Mouse (Mus musculus): ENCODE data around the gene Mycbpap.

Mycbpap gene

GRCm38 (mm10) chr11:94480382-94480781 is 41.2 kb downstream of the Mycbpap start:
- DNase-seq (ENCODE audit: low spot score): no peak

- DNase-seq (ENCODE audit: low spot score): no peak
Measured at GRCm38 (mm10) chr11:94477651-94478050, 43.9 kb downstream of the Mycbpap start.

GRCm38 (mm10) chr11:94475722-94476121 is 45.8 kb downstream of the Mycbpap start:
- no peak for DNase-seq (ENCODE audit: low spot score)

GRCm38 (mm10) chr11:94474544-94474910 is 47.0 kb downstream of the Mycbpap start:
- DNase-seq (ENCODE audit: low spot score): no peak

DNA sequence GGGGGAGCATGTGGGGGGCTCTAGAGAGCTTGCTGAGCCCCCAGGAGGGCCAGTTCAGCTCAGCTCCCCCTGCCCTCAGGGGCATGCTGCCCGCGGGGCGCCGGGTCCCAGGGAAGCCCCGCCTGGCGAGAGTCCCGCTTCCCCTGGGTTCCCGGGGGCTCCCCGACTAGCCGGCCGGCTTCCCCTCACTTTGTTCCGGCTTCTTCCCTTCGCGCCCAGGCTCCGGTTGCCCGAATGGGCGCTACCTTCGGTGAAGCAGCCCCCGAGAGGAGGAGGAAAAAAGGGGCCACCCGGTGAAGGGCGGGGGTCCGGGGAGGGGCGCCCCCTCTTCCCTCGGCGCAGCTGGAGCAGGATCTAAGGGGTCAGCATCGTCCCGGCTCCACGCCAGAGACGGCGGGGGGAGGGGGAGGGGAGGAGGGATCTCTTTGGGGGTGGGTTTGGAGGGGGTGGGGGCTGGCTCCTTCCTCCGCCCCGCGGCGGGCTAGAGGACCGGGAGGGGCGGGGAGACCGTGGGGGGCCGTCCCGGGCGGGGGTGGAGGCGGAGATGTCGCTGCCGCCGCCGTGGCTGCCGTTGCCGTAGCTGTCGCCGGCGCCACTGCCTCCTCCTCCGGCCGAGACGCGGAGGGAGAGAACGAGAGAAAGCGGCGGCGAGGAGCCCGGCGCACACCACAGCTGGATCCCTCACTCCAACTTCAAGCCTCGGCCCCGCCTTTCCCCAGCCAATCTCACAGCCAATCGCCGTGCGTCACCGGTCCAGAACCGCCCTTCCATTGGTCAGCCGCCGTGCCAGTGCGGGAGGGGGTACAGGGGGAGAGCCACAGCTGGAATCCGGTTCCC is 47.6 kb downstream of the Mycbpap start, which contains the start of gene Cacna1g:
Cacna1g (minus strand) TSS at position 492 of the 837 bp plus-strand sequence.
- DNase-seq (ENCODE audit: low spot score): peak; percentile 61

DNA sequence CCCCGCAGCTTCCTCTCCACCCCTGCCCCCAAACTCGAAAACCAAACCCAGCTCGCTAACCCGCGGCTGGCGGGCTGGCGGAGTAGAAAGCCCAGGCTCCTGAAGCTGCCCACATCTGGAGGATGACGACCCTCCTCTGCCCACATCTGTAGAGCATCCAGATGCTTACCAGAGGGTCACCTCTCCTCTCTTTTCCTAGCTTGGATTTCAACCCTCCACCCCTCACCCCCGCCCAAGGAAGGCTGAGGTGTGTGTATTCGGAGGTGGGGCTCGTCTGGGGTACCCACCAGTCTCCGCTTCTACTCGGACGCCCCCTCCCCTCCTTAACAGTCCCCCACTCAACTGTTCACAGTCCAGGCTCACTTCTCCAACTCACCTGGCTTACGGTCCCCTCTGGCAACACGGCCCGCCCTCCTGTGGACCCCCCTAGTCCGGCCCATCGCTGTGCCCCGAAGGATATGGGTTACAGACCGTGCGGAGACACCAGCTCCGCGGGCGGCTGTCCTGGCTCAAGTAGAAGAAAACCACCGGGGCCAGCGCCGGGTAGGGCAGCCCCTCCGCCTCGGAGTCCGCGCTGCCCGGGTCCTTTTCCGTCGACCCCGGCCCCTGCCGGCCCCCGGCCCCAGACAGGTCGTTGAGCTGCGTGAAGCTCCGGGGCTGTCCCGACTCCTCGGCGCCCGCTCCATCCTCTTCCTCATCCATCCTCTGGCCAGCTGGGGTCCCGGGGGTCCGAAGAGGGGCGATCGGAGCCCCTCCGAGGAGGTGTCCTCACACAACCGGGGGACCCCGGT is 48.4 kb downstream of the Mycbpap start:
- no peak for DNase-seq (ENCODE audit: low spot score)

- DNase-seq (ENCODE audit: low spot score): no peak
Measured at GRCm38 (mm10) chr11:94472585-94472915, 49.0 kb downstream of the Mycbpap start.

DNA sequence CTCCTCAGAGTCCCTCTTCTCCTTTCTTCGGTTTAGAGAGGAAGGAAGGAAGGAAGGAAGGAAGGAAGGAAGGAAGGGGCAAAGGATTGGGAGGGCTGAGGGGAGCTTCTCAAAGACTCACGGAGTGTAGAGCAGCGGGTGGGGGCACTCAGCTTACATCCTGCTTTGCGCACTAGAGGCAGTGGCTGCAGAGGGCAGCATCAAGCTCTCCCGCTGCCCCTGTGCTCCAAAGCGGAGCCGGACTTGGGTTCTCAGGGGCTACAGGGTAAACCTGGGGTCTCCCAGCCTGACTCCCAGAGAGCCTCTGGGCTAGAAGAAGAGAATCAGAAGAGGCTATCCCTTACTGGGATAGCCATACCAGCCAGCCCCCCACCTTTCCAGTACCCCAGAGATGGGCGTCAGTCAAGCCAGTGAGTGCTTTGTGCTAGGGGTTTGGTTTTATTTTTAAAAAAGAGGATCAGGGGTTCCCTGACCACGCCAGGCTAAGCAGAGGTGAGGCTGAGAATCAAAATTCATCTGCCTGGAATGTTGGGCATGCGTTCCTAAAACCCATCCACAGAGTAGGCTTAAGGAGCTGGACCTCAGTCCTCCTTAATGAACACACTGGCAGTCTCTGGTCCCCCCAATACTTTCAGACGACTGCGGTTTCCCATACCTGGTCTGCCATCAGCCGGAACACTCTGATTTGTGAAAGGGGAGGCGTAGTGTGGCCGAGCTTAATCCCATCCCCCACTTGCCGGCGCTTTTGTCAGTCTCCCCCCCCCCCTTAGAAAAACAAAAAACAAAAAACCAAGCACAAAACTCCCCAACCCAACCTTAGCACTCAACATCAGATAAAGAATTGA is 49.6 kb downstream of the Mycbpap start:
- no peak for DNase-seq (ENCODE audit: low spot score)

DNA sequence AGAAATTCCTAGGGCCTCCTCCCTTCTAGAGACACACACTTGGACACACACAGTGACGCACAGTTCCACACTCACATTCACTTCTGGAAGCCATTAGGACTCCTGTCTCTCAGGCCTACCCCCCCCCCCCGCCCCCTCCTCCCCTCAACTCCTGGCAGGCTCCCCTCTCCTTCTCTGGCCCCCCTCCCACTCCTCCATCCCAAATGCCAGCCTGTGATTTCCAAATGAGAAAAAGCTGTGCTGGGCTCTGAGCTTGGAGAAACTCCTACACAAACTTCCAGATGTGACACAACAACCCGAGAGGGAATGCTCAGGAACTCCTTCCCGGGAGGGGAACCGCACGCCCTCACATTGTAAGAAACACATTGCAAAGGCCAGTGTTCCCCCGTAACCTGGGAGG is 51.2 kb downstream of the Mycbpap start:
- no peak for DNase-seq (ENCODE audit: low spot score)

GRCm38 (mm10) chr11:94469136-94470064 is 52.1 kb downstream of the Mycbpap start:
- DNase-seq (ENCODE audit: low spot score): no peak

GRCm38 (mm10) chr11:94468582-94469064 is 52.9 kb downstream of the Mycbpap start:
- DNase-seq (ENCODE audit: low spot score): peak; percentile 51

DNA sequence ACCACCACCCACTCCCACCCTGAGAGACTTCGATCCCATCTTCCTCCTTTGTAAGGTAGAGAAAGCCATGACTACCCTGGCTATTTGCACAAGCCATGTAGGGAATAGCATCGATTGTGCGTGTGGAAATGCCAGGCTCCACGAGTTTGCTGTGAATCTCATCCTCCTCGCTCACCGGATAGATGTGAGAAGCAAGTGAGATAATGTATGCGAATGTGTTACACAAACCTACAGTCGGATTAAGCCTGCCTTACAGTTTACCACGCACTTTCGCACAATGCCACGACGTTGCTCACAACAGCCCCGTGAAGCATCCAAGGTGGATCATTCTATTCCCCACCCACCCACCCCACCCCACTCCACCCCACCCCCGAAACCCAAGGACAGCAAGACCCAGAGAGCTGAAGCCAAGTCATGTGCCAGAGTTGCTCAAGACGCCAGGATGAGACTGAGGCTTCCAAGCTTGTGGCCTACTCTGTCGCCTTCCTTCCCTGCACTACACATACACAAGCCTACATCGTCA is 55.1 kb downstream of the Mycbpap start:
- no peak for DNase-seq (ENCODE audit: low spot score)

DNA sequence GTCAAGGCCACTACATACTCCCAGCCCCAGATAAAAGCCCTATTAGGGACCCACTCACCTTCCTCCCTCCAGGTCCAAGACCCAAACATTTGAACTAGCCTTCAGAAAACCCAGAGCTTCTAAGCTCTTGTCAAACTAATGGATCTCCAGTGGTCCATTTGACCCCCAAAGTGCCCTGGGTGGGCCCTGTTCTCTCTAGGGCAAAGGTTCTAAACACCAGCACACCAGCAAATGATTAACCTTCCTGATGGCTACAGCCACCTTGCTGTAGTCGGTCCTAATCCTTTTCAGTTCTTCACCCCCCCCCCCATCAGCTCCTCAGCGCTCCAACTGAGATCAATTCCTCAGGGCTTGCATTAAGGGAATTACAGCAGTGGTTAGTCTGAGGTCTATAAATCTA is 57.4 kb downstream of the Mycbpap start:
- no peak for DNase-seq (ENCODE audit: low spot score)

DNA sequence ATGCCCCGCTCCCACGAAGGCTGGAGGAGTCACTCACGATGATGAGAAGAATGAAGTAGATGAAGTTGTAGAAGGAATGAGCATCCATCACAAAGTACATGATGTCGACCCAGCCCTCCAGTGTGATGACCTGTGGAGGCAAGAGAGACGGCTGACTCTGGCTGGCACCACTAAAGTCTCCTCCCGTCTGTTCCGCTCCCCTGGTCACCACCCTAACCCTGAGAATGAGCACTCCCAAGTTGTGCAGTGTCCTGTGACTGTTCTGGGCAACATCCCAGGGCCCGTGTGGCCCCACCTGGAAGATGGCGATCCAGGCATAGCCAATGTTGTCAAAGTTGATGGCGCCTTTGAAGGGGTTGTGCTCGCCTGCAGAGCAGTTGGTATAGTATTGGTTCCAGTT is 59.7 kb downstream of the Mycbpap start:
- DNase-seq (ENCODE audit: low spot score): no peak

- DNase-seq (ENCODE audit: low spot score): no peak
Measured at GRCm38 (mm10) chr11:94457001-94457400, 64.5 kb downstream of the Mycbpap start.

DNA sequence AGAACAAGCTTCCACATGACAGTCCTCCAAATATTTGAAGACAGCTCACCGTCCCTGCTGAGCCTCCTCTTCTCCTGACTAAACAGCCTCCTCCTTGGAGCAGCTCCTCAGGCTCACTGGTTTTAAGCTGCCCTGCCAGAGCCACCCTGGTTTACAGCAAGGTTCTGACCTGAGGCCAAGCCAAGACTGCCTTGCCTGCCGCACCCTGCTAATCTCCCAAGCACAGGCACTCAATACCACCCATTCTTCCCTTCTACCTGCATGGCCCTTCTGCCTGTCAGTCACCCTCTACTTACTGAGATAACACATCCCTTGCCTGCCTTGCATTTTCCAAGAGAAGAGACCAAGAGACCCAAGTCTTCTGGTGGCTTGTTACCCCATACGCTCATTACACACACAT is 65.2 kb downstream of the Mycbpap start:
- DNase-seq (ENCODE audit: low spot score): no peak

GRCm38 (mm10) chr11:94455161-94455820 is 66.3 kb downstream of the Mycbpap start:
- DNase-seq (ENCODE audit: low spot score): no peak

DNA sequence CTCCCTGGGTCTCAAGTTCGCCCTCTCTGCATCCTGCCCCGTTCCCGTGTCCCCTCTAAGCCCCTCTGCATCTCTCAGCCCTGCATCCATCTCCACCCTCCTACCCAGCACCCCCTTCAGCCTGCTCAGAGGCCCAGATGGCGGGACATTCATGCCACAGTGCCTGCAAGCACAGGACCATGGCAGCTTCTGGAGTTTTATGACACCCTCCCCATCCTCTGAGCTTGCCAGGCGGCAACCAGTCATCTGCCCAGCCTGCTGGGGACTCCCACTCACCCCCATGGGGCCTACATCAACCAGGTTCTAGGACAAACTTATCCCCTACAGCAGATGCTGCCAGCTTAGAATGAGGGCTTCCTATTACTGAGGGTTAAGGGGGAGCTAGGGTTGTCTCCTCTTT is 66.8 kb downstream of the Mycbpap start:
- no peak for DNase-seq (ENCODE audit: low spot score)

Measured in layer of hippocampus, adult 9-10 months (tissue).